Mouse (Mus musculus) kidney, postnatal 0 days (tissue): Measurements from ENCODE around the gene Stat3. TPM values are rescaled to one million over a fixed set of nuclear protein-coding genes. Genes with fewer than 3 reads are reported as not detected.

Experiments
- ATAC-seq: fragments of 200-750 bp; cut with Nextera tagmentation; replicated peaks from 2 replicates; pipeline ENCODE4 v1.8.0; 2017; ENCODE audit warnings: low read depth, moderate number of reproducible peaks, moderate TSS enrichment, moderate library complexity; ENCODE audit not compliant: low FRiP score
- DNase-seq: peaks from one replicate; pipeline ENCODE4 v3.0.0-alpha.2; 2016; ENCODE audit warnings: low spot score
- H3K27ac ChIP-seq: fragments of 300-500 bp; sonication (generic); 2 replicates; pipeline ENCODE4 v1.5.1; 2014; ENCODE audit warnings: mild to moderate bottlenecking
- H3K27me3 ChIP-seq: fragments of 300-500 bp; sonication (generic); 2 replicates; pipeline ENCODE4 v1.6.1; 2014; ENCODE audit warnings: low read length, mixed read lengths; ENCODE audit not compliant: insufficient read depth
- H3K36me3 ChIP-seq: fragments of 300-500 bp; sonication (generic); 2 replicates; pipeline ENCODE4 v1.6.1; 2014; ENCODE audit warnings: low read length, mixed read lengths; ENCODE audit not compliant: insufficient read depth
- H3K4me1 ChIP-seq: fragments of 300-500 bp; sonication (generic); replicated peaks from 2 replicates; pipeline ENCODE4 v1.6.1; 2014; ENCODE audit warnings: antibody characterized with exemption, low read length, mixed read lengths; ENCODE audit not compliant: insufficient read depth
- H3K4me2 ChIP-seq: fragments of 300-500 bp; sonication (generic); 2 replicates; pipeline ENCODE4 v1.6.1; 2014; ENCODE audit warnings: mild to moderate bottlenecking, low read length, moderate library complexity, mixed read lengths
- H3K4me3 ChIP-seq: fragments of 300-500 bp; sonication (generic); replicated peaks from 2 replicates; pipeline ENCODE4 v1.5.1; 2014; ENCODE audit warnings: low read depth, low read length
- H3K9ac ChIP-seq: fragments of 300-500 bp; sonication (generic); 2 replicates; pipeline ENCODE4 v1.6.1; 2014; ENCODE audit warnings: low read depth, low read length
- H3K9me3 ChIP-seq: fragments of 300-500 bp; sonication (generic); replicated peaks from 2 replicates; pipeline ENCODE4 v1.6.1; 2016; ENCODE audit warnings: low read length, inconsistent platforms, mixed read lengths
- CTCF ChIP-seq: IDR thresholded peaks from 2 replicates; pipeline ENCODE4 v1.5.1; 2016; ENCODE audit warnings: antibody characterized with exemption, low read depth, mild to moderate bottlenecking, moderate library complexity
- WGBS: fragments of 180-500 bp; shearing (Covaris S2); extraction: QIAGEN DNeasy Blood & Tissue Kit; methylation state at CpG from one replicate; pipeline ENCODE4 v1.1.7; 2014; 5-methylcytosine and 5-hydroxymethylcytosine counted together
- polyA plus RNA-seq: library from polyadenylated mRNA; unstranded; fragments of >200 nt; fragmentation: Nextera tagmentation; extraction: Ambion mirVana; gene quantifications from 2 replicates; pipeline ENCODE4 v1.2.1, GENCODE M21; 2015

Stat3 gene
- polyA plus RNA-seq, 1 experiment from 2014 or later: 48.0 TPM

DNA sequence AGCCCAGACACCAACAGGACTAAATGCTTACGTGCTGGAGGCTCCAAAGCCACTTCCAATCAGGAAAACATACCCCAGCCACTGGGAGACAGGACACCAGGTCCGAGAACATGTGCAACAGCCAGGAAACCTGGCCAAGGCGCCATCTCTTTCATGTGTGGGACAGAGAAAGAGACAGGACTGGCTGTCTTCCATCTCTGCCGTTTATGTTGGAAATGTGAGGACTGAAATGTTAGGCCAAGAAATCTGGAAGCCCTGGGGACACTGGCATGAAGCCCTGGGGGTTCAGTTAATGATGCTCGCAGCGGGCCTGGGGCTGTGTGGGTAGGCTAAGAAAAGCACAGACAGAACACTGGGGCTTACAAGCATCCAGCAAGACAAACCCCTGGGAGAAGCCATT, 48.9 kb downstream of the Stat3 start:
- TF ChIP-seq CTCF: no peak
- ATAC-seq: no peak
- H3K9ac ChIP-seq: no peak overlapping the region
- no peaks in the 10 kb centered on the region for H3K4me1 ChIP-seq
- peaks cover 37% of the 10 kb centered on the region for H3K36me3 ChIP-seq
- no peak overlapping the region for H3K4me2 ChIP-seq
- H3K27me3 ChIP-seq: no peaks in the 10 kb centered on the region
- H3K9me3 ChIP-seq: no peaks in the 10 kb centered on the region
- no peak for DNase-seq
- no peak overlapping the region for H3K27ac ChIP-seq
- H3K4me3 ChIP-seq: no peak overlapping the region
- WGBS: 86% methylated on average over 6 of the region's 6 CpGs

DNA sequence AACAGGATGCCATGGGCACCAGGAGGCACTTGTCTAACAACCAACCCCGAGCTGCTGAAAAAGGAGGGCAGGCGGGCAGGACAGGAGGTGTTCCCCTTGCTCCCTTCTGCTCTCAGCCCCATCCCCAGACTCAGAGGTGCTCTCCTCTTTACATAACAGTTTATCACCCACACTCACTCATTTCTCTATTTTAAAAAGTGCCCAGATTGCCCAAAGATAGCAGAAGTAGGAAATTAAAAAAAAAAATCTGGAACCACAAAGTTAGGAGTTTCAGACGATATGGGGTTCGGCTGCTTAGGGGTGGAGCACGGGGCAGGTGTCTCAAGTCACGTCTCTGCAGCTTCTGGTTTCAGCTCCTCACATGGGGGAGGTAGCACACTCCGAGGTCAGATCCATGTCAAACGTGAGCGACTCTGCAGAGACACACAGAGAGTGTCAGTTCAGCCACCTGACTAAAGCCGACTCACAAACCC, 51.0 kb downstream of the Stat3 start:
- 42% methylated on average over 10 of the region's 10 CpGs for WGBS
- no peak for DNase-seq
- no peak for TF ChIP-seq CTCF
- no peaks in the 10 kb centered on the region for H3K4me1 ChIP-seq
- H3K9ac ChIP-seq: no peak overlapping the region
- no peaks in the 10 kb centered on the region for H3K9me3 ChIP-seq
- H3K36me3 ChIP-seq: peaks cover 37% of the 10 kb centered on the region
- no peak for ATAC-seq
- H3K4me3 ChIP-seq: no peak overlapping the region
- no peak overlapping the region for H3K4me2 ChIP-seq
- H3K27me3 ChIP-seq: no peaks in the 10 kb centered on the region
- H3K27ac ChIP-seq: no peak overlapping the region

DNA sequence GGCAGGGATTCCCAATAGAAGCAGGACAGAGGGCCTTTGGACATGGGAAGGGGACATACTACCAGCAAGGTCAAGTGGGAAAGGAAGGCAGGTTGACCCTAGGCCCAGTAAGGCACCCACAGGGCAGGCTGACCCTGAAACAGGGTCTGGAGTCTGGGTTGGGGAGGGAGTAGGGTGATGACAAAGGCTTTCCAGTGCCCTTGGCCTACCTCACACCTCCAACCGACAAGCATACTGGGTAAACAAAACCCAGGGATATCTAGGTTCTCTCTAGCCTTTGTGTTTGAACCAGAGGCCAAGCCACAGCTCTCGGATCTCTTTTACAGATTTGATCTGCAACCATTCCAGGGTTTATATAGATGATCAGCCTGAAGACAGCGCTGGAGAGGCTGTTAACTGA, 51.6 kb downstream of the Stat3 start:
- ATAC-seq: no peak
- Histone ChIP-seq H3K27ac (no peak overlapping the region), H3K4me1 (no peaks in the 10 kb centered on the region), H3K4me2 (no peak overlapping the region), H3K36me3 (peaks cover 37% of the 10 kb centered on the region), H3K9me3 (no peaks in the 10 kb centered on the region), H3K27me3 (no peaks in the 10 kb centered on the region), H3K4me3 (no peak overlapping the region), H3K9ac (no peak overlapping the region)
- DNase-seq: no peak
- WGBS: 83% methylated on average over 3 of the region's 3 CpGs
- no peak for TF ChIP-seq CTCF

DNA sequence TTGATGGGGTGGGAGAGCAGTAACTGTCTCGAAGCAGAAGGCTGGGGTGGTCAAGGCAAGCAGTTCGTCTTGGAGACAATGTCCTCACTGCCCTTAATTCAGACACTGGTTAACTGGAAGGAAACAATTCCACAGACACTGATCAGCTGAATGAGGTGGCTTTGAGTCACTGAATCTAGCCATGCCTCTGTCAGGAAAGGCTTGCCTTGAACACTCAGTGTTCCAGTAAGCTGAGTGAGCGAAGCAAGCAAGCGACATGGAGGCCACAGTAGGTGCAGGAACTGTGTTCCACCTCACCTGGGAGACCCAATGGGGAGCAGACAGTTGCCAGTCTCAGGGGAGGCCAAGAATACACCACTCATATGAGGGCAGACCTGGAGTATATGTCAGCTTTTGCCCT, 52.1 kb downstream of the Stat3 start:
- 86% methylated on average over 4 of the region's 4 CpGs for WGBS
- H3K27ac ChIP-seq: no peak overlapping the region

DNA sequence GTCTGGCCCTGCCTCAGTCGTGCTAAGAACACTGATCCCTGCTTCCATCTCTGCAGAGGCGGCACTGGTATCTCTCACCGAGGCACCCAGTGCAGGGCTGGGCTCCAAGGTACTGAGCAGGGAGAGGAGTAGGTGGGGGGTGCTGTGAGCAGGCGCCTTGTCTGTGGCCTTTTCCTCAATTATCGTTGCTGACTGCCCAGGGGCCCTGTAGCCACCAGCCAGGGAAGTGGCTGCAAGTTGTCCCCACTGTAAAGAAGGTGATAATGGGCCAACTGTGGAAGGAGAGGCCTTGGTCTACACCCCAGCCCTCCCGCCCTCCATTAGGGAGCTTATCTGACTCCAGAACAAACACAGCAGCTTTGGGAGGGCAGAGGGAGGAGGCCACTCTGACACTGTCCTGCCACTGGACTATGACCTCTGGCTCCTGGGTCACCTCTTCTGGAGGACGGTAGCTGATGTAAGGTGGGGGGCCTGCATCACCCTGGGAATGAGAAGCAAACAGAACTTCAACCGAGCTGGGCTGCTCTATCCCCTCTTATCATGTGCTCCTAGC, 53.1 kb downstream of the Stat3 start:
- WGBS: 56% methylated on average over 8 of the region's 8 CpGs
- Histone ChIP-seq H3K9me3 (no peaks in the 10 kb centered on the region), H3K4me1 (no peaks in the 10 kb centered on the region), H3K4me2 (no peak overlapping the region), H3K27ac (no peak overlapping the region), H3K9ac (no peak overlapping the region), H3K4me3 (no peak overlapping the region), H3K27me3 (no peaks in the 10 kb centered on the region), H3K36me3 (peaks cover 33% of the 10 kb centered on the region)
- DNase-seq (no peak), ATAC-seq (no peak)
- no peak for TF ChIP-seq CTCF

More for the DNA sequence above, 52.1 kb downstream of the Stat3 start:
- ATAC-seq: no peak
- Histone ChIP-seq H3K9me3 (no peaks in the 10 kb centered on the region), H3K4me3 (no peak overlapping the region), H3K4me2 (no peak overlapping the region), H3K9ac (no peak overlapping the region), H3K27me3 (no peaks in the 10 kb centered on the region), H3K36me3 (peaks cover 37% of the 10 kb centered on the region), H3K4me1 (no peaks in the 10 kb centered on the region)
- no peak for DNase-seq
- no peak for TF ChIP-seq CTCF

DNA sequence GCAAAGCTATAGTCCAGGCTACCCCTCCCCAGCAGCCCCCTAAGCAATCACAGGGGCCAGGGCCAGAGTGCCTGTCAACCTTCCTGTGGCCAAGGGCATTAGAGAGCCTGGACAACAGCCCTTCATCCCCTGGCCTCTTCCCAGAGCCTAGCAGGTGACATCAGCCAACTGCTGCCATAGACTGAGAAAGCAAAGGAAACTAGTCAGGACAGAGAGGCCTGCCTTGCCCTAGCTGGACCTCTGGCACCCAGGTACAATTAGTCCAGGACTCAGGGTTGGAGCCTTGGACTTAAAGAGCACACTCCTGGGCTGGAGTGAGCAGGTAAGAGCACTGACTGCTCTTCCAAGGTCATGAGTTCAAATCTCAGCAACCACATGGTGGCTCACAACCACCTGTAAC, 53.9 kb downstream of the Stat3 start:
- no peak for TF ChIP-seq CTCF
- ATAC-seq: no peak
- peaks cover 27% of the 10 kb centered on the region for H3K36me3 ChIP-seq

DNA sequence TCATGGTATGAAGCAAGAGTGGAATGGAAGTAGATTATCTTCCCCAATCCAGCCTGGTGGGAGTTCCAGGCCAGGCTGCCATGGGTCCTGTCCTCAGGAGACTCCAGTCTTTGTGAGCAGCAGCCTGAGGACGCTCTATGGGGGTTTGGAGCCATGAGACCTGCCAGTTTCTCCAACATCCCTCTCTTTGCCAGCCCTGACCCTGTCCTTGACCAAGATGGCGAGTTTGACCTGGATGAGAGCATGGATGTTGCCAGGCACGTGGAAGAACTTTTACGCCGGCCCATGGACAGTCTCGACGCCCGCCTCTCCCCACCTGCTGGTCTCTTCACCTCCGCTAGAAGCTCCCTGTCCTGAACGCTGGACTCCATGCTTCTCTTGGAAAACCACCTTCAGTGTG, 55.7 kb downstream of the Stat3 start:
- no peak overlapping the region for H3K4me3 ChIP-seq
- no peak overlapping the region for H3K27ac ChIP-seq
- peaks cover 15% of the 10 kb centered on the region for H3K36me3 ChIP-seq
- no peak overlapping the region for H3K4me2 ChIP-seq
- ATAC-seq (no peak), DNase-seq (no peak)
- H3K9me3 ChIP-seq: no peaks in the 10 kb centered on the region
- WGBS: 92% methylated on average over 10 of the region's 10 CpGs
- TF ChIP-seq CTCF: no peak
- H3K27me3 ChIP-seq: no peaks in the 10 kb centered on the region
- H3K4me1 ChIP-seq: no peaks in the 10 kb centered on the region
- no peak overlapping the region for H3K9ac ChIP-seq

More for the DNA sequence above, 53.9 kb downstream of the Stat3 start:
- H3K27ac ChIP-seq: no peak overlapping the region
- H3K4me1 ChIP-seq: no peaks in the 10 kb centered on the region
- no peaks in the 10 kb centered on the region for H3K9me3 ChIP-seq
- H3K4me3 ChIP-seq: no peak overlapping the region
- H3K27me3 ChIP-seq: no peaks in the 10 kb centered on the region
- H3K4me2 ChIP-seq: no peak overlapping the region
- no peak overlapping the region for H3K9ac ChIP-seq
- no peak for DNase-seq
